Mouse (Mus musculus) frontal cortex, postnatal 14 days (tissue): ENCODE data around the gene Klhl6.
A peak's percentile ranks its signal among the peaks of the same experiment; 100 is the strongest.

ENCODE experiments used
- DNase-seq, 2 experiments: peaks; one replicate each; pipeline ENCODE4 v3.0.0; 2022; ENCODE audit warnings: low spot score in 2 of 2

The Klhl6 gene

GRCm38 (mm10) chr16:19969506-19969905 lies 13.3 kb downstream of the Klhl6 start:
- DNase-seq: no peak

GRCm38 (mm10) chr16:19968666-19969065 lies 14.2 kb downstream of the Klhl6 start:
- no peak for DNase-seq

- DNase-seq: no peak
Measured at GRCm38 (mm10) chr16:19967897-19968392, 14.9 kb downstream of the Klhl6 start.

GRCm38 (mm10) chr16:19966976-19967375 lies 15.9 kb downstream of the Klhl6 start:
- DNase-seq: no peak

GRCm38 (mm10) chr16:19966437-19966836 lies 16.4 kb downstream of the Klhl6 start:
- DNase-seq: no peak

- DNase-seq: no peak
Measured at GRCm38 (mm10) chr16:19962951-19963350, 19.9 kb downstream of the Klhl6 start.

GRCm38 (mm10) chr16:19961070-19961469 lies 21.8 kb downstream of the Klhl6 start:
- no peak for DNase-seq

- no peak for DNase-seq
Measured at GRCm38 (mm10) chr16:19960407-19961058, 22.3 kb downstream of the Klhl6 start.

GRCm38 (mm10) chr16:19957051-19957450 lies 25.8 kb downstream of the Klhl6 start:
- no peak for DNase-seq

- no peak for DNase-seq
Measured at GRCm38 (mm10) chr16:19947336-19947735, 35.5 kb downstream of the Klhl6 start.

- DNase-seq: no peak
Measured at GRCm38 (mm10) chr16:19946578-19947298, 36.1 kb downstream of the Klhl6 start.

GRCm38 (mm10) chr16:19920823-19921222 lies 62.0 kb downstream of the Klhl6 start:
- no peak for DNase-seq

- no peak for DNase-seq
Measured at GRCm38 (mm10) chr16:19918286-19918685, 64.6 kb downstream of the Klhl6 start.

- DNase-seq: no peak
Measured at GRCm38 (mm10) chr16:19912582-19912981, 70.3 kb downstream of the Klhl6 start.

- DNase-seq: no peak
Measured at GRCm38 (mm10) chr16:19908291-19908690, 74.5 kb downstream of the Klhl6 start.

GRCm38 (mm10) chr16:19907103-19907502 lies 75.7 kb downstream of the Klhl6 start:
- peak in 1 of 2 experiments; percentile 16 for DNase-seq

GRCm38 (mm10) chr16:19904734-19905479 lies 77.9 kb downstream of the Klhl6 start:
- DNase-seq: no peak

GRCm38 (mm10) chr16:19903792-19904191 lies 79.0 kb downstream of the Klhl6 start:
- no peak for DNase-seq
